Mouse (Mus musculus): ENCODE measurements around the gene Slc27a1. TPM values are rescaled to one million over a fixed set of nuclear protein-coding genes. Genes with fewer than 3 reads are reported as not detected.

Slc27a1 gene
- polyA plus RNA-seq, 1 experiment from 2014 or later = 48.4 TPM

GRCm38 (mm10) chr8:71601939-71602665 lies 33.4 kb downstream of the Slc27a1 start:
- H3K9me3 ChIP-seq = no peaks in the 10 kb centered on the region
- 0 out of 2 replicates have a peak overlapping the region, but pooled peaks have one; percentile 41 for H3K27ac ChIP-seq
- H3K27me3 ChIP-seq = peaks cover 30% of the 10 kb centered on the region
- 4% methylated on average over 65 of the region's 65 CpGs for WGBS
- peak overlapping the region; percentile 41 for H3K4me3 ChIP-seq
- peak overlapping the region; percentile 51 for H3K9ac ChIP-seq
- H3K36me3 ChIP-seq = 0 out of 2 replicates have a peak, but pooled peaks cover 5% of the 10 kb centered on the region
- 0 out of 2 replicates have a peak, but pooled peaks have one; percentile 8 for ATAC-seq (ENCODE audit: insufficient number of reproducible peaks, insufficient read depth, low FRiP score, low TSS enrichment)
- H3K4me1 ChIP-seq = peaks cover 19% of the 10 kb centered on the region
- H3K4me2 ChIP-seq (replicated peaks) = peak overlapping the region; percentile 73

GRCm38 (mm10) chr8:71602666-71603334 lies 34.1 kb downstream of the Slc27a1 start:
- under 1% methylated on average over 32 of the region's 32 CpGs for WGBS
- peak overlapping the region; percentile 41 for H3K4me3 ChIP-seq
- H3K36me3 ChIP-seq = 0 out of 2 replicates have a peak, but pooled peaks cover 5% of the 10 kb centered on the region
- peaks cover 30% of the 10 kb centered on the region for H3K27me3 ChIP-seq
- H3K27ac ChIP-seq = 0 out of 2 replicates have a peak overlapping the region, but pooled peaks have one; percentile 41
- H3K4me1 ChIP-seq = peaks cover 19% of the 10 kb centered on the region
- peak overlapping the region; percentile 51 for H3K9ac ChIP-seq
- no peaks in the 10 kb centered on the region for H3K9me3 ChIP-seq
- H3K4me2 ChIP-seq (replicated peaks) = peak overlapping the region; percentile 73
- peak; percentile 78 for ATAC-seq (ENCODE audit: insufficient number of reproducible peaks, insufficient read depth, low FRiP score, low TSS enrichment)

- H3K4me1 ChIP-seq = peaks cover 19% of the 10 kb centered on the region
These were observed 35.3 kb downstream of the Slc27a1 start for GRCm38 (mm10) chr8:71604021-71604420.

GRCm38 (mm10) chr8:71610822-71611651 lies 42.4 kb downstream of the Slc27a1 start, which contains the start of gene Colgalt1:
Colgalt1 (plus strand) TSS chr8:71610998.
- peak within 1 kb of the TSS; percentile 77 for H3K4me2 ChIP-seq (replicated peaks)
- H3K9ac ChIP-seq = peak within 1 kb of the TSS; percentile 81
- no peaks in the 10 kb centered on the region for H3K27me3 ChIP-seq
- peak within 1 kb of the TSS; percentile 62 for H3K4me3 ChIP-seq
- peaks cover 11% of the 10 kb centered on the region for H3K4me1 ChIP-seq
- H3K36me3 ChIP-seq = peaks cover 32% of the 10 kb centered on the region
- no peaks in the 10 kb centered on the region for H3K9me3 ChIP-seq
- WGBS = under 1% methylated on average over 82 of the region's 82 CpGs
- peak within 1 kb of the TSS; percentile 71 for H3K27ac ChIP-seq
- peak; percentile 98 for ATAC-seq (ENCODE audit: insufficient number of reproducible peaks, insufficient read depth, low FRiP score, low TSS enrichment)

More at GRCm38 (mm10) chr8:71604021-71604420, 35.3 kb downstream of the Slc27a1 start:
- Histone ChIP-seq H3K4me2 (replicated peaks) (no peak overlapping the region), H3K9me3 (no peaks in the 10 kb centered on the region), H3K27ac (no peak overlapping the region), H3K4me3 (no peak overlapping the region), H3K9ac (0 out of 2 replicates have a peak overlapping the region, but pooled peaks have one; percentile 7), H3K36me3 (0 out of 2 replicates have a peak, but pooled peaks cover 5% of the 10 kb centered on the region), H3K27me3 (peaks cover 30% of the 10 kb centered on the region)
- ATAC-seq (ENCODE audit: insufficient number of reproducible peaks, insufficient read depth, low FRiP score, low TSS enrichment) = no peak
- 57% methylated on average over 7 of the region's 7 CpGs for WGBS

- Histone ChIP-seq H3K9ac (peak overlapping the region; percentile 81), H3K36me3 (peaks cover 41% of the 10 kb centered on the region), H3K4me2 (replicated peaks) (peak overlapping the region; percentile 77), H3K4me1 (peaks cover 11% of the 10 kb centered on the region), H3K27ac (no peak overlapping the region), H3K4me3 (peak overlapping the region; percentile 62), H3K27me3 (no peaks in the 10 kb centered on the region), H3K9me3 (no peaks in the 10 kb centered on the region)
- WGBS = 46% methylated on average over 5 of the region's 5 CpGs
- ATAC-seq (ENCODE audit: insufficient number of reproducible peaks, insufficient read depth, low FRiP score, low TSS enrichment) = no peak
These were observed 43.5 kb downstream of the Slc27a1 start for GRCm38 (mm10) chr8:71612141-71612540.

- Histone ChIP-seq H3K27ac (no peak overlapping the region), H3K36me3 (peaks cover 53% of the 10 kb centered on the region)
These were observed 44.7 kb downstream of the Slc27a1 start for GRCm38 (mm10) chr8:71613418-71613817.

GRCm38 (mm10) chr8:71619786-71620185 lies 51.1 kb downstream of the Slc27a1 start:
- Histone ChIP-seq H3K27me3 (no peaks in the 10 kb centered on the region), H3K4me2 (replicated peaks) (no peak overlapping the region), H3K9me3 (peaks cover 15% of the 10 kb centered on the region), H3K4me1 (no peaks in the 10 kb centered on the region), H3K4me3 (no peak overlapping the region), H3K27ac (no peak overlapping the region), H3K9ac (no peak overlapping the region), H3K36me3 (peaks cover 94% of the 10 kb centered on the region)
- 95% methylated on average over 2 of the region's 2 CpGs for WGBS
- ATAC-seq (ENCODE audit: insufficient number of reproducible peaks, insufficient read depth, low FRiP score, low TSS enrichment) = no peak

More at GRCm38 (mm10) chr8:71613418-71613817, 44.7 kb downstream of the Slc27a1 start:
- Histone ChIP-seq H3K9me3 (no peaks in the 10 kb centered on the region), H3K4me1 (peaks cover 11% of the 10 kb centered on the region), H3K4me3 (no peak overlapping the region), H3K9ac (no peak overlapping the region), H3K4me2 (replicated peaks) (no peak overlapping the region), H3K27me3 (no peaks in the 10 kb centered on the region)
- 32% methylated on average over 4 of the region's 4 CpGs for WGBS
- no peak for ATAC-seq (ENCODE audit: insufficient number of reproducible peaks, insufficient read depth, low FRiP score, low TSS enrichment)

GRCm38 (mm10) chr8:71625088-71625487 lies 56.4 kb downstream of the Slc27a1 start:
- Histone ChIP-seq H3K9me3 (peaks cover 15% of the 10 kb centered on the region), H3K4me3 (no peak overlapping the region), H3K36me3 (peaks cover 60% of the 10 kb centered on the region), H3K27ac (no peak overlapping the region), H3K9ac (no peak overlapping the region), H3K4me1 (peaks cover 20% of the 10 kb centered on the region), H3K4me2 (replicated peaks) (no peak overlapping the region), H3K27me3 (peaks cover 7% of the 10 kb centered on the region)
- 85% methylated on average over 1 of the region's 1 CpGs for WGBS
- ATAC-seq (ENCODE audit: insufficient number of reproducible peaks, insufficient read depth, low FRiP score, low TSS enrichment) = no peak

- Histone ChIP-seq H3K27ac (no peak overlapping the region), H3K27me3 (peaks cover 21% of the 10 kb centered on the region), H3K4me2 (replicated peaks) (no peak overlapping the region)
These were observed 58.1 kb downstream of the Slc27a1 start for GRCm38 (mm10) chr8:71626753-71627152.

GRCm38 (mm10) chr8:71627265-71628099 lies 58.8 kb downstream of the Slc27a1 start:
- Histone ChIP-seq H3K4me1 (peaks cover 20% of the 10 kb centered on the region), H3K27me3 (peaks cover 21% of the 10 kb centered on the region), H3K27ac (peak overlapping the region; percentile 50), H3K9ac (no peak overlapping the region), H3K36me3 (peaks cover 36% of the 10 kb centered on the region), H3K4me2 (replicated peaks) (no peak overlapping the region), H3K9me3 (peaks cover 8% of the 10 kb centered on the region), H3K4me3 (no peak overlapping the region)
- ATAC-seq (ENCODE audit: insufficient number of reproducible peaks, insufficient read depth, low FRiP score, low TSS enrichment) = no peak
- WGBS = 46% methylated on average over 9 of the region's 9 CpGs

More at GRCm38 (mm10) chr8:71626753-71627152, 58.1 kb downstream of the Slc27a1 start:
- ATAC-seq (ENCODE audit: insufficient number of reproducible peaks, insufficient read depth, low FRiP score, low TSS enrichment) = no peak
- WGBS = 86% methylated on average over 9 of the region's 9 CpGs
- H3K9me3 ChIP-seq = peaks cover 15% of the 10 kb centered on the region
- peaks cover 20% of the 10 kb centered on the region for H3K4me1 ChIP-seq
- peaks cover 43% of the 10 kb centered on the region for H3K36me3 ChIP-seq
- H3K9ac ChIP-seq = no peak overlapping the region
- H3K4me3 ChIP-seq = no peak overlapping the region
